Mouse (Mus musculus) left cerebral cortex, postnatal 36 days (tissue): ENCODE results near the gene Gm45234. TPM values are rescaled to one million over a fixed set of nuclear protein-coding genes. Genes with fewer than 3 reads are reported as not detected.

Experiments used
- DNase-seq, 2 experiments: peaks; one replicate each; pipeline ENCODE4 v3.0.0; 2021 to 2022; ENCODE audit warnings: low spot score in 2 of 2, mixed read lengths in 1 of 2
- intact Hi-C: fragments of 180-260 bp; cut with DNase I; formaldehyde crosslinking; loops from one replicate; pipeline ENCODE4 v1.15.1; 2025
- total RNA-seq, 2 experiments: library from RNA; stranded (reverse); gene quantifications; 2 replicates each; pipeline ENCODE4 v1.2.3; 2021

The Gm45234 gene
- total RNA-seq, 2 experiments from 2014 or later = not detected

GRCm38 (mm10) chr6:124742839-124743514 lies 12.8 kb downstream of the Gm45234 start:
- DNase-seq = no peak
- intact Hi-C loops = no loop called here

- intact Hi-C loops = loop anchor here (1.0 to 2.0 kb wide), 3 partner anchors 15 to 79 kb away; partner anchors contain the start of genes Atn1, Emg1, Gm45234 and Lpcat3
- no peak for DNase-seq
Observed at GRCm38 (mm10) chr6:124741842-124742241, 14.0 kb downstream of the Gm45234 start.

- intact Hi-C loops = loop anchor here (1.0 to 2.0 kb wide), 3 partner anchors 16 to 78 kb away; partner anchors contain the start of genes Atn1, Emg1, Gm45234 and Lpcat3
- peak; percentile 88 to 90 for DNase-seq
Observed at GRCm38 (mm10) chr6:124740888-124741761, 14.7 kb downstream of the Gm45234 start, which contains the start of gene Grcc10. Gene Grcc10 (minus strand): TSS chr6:124741374.

- no peak for DNase-seq
- intact Hi-C loops = loop anchor here (2.0 kb wide), 2 partner anchors 16 to 78 kb away; partner anchors contain the start of genes Atn1, Gm45234 and Lpcat3
Observed at GRCm38 (mm10) chr6:124740211-124740887, 15.5 kb downstream of the Gm45234 start.

GRCm38 (mm10) chr6:124739231-124739796 lies 16.5 kb downstream of the Gm45234 start:
- DNase-seq = no peak
- intact Hi-C loops = no loop called here

GRCm38 (mm10) chr6:124738511-124739023 lies 17.3 kb downstream of the Gm45234 start, which contains the start of gene Ptpn6:
Gene Ptpn6 (minus strand): TSS chr6:124738714.
- DNase-seq = no peak

GRCm38 (mm10) chr6:124737040-124737439 lies 18.8 kb downstream of the Gm45234 start:
- peak in 1 of 2 experiments; percentile 32 for DNase-seq
- intact Hi-C loops = no loop called here

More at GRCm38 (mm10) chr6:124738511-124739023, 17.3 kb downstream of the Gm45234 start, which contains the start of gene Ptpn6:
- intact Hi-C loops = no loop called here

GRCm38 (mm10) chr6:124734417-124734816 lies 21.4 kb downstream of the Gm45234 start:
- intact Hi-C loops = no loop called here

GRCm38 (mm10) chr6:124732476-124733370 lies 23.1 kb downstream of the Gm45234 start:
- intact Hi-C loops = no loop called here
- DNase-seq = no peak

More at GRCm38 (mm10) chr6:124734417-124734816, 21.4 kb downstream of the Gm45234 start:
- no peak for DNase-seq

- intact Hi-C loops = no loop called here
- no peak for DNase-seq
Observed at GRCm38 (mm10) chr6:124731038-124731437, 24.8 kb downstream of the Gm45234 start.

GRCm38 (mm10) chr6:124729850-124730705 lies 25.7 kb downstream of the Gm45234 start:
- no peak for DNase-seq
- intact Hi-C loops = no loop called here

GRCm38 (mm10) chr6:124728621-124729020 lies 27.2 kb downstream of the Gm45234 start:
- intact Hi-C loops = no loop called here

GRCm38 (mm10) chr6:124724472-124724871 lies 31.3 kb downstream of the Gm45234 start:
- intact Hi-C loops = no loop called here
- DNase-seq = no peak

More at GRCm38 (mm10) chr6:124728621-124729020, 27.2 kb downstream of the Gm45234 start:
- DNase-seq = no peak

- intact Hi-C loops = no loop called here
- no peak for DNase-seq
Observed at GRCm38 (mm10) chr6:124723541-124723940, 32.3 kb downstream of the Gm45234 start.

GRCm38 (mm10) chr6:124722876-124723473 lies 32.8 kb downstream of the Gm45234 start:
- intact Hi-C loops = no loop called here
- no peak for DNase-seq

- intact Hi-C loops = no loop called here
- no peak for DNase-seq
Observed at GRCm38 (mm10) chr6:124720904-124721303, 34.9 kb downstream of the Gm45234 start.
